Mouse (Mus musculus): ENCODE data around the gene Fads1.

Fads1 gene

DNA sequence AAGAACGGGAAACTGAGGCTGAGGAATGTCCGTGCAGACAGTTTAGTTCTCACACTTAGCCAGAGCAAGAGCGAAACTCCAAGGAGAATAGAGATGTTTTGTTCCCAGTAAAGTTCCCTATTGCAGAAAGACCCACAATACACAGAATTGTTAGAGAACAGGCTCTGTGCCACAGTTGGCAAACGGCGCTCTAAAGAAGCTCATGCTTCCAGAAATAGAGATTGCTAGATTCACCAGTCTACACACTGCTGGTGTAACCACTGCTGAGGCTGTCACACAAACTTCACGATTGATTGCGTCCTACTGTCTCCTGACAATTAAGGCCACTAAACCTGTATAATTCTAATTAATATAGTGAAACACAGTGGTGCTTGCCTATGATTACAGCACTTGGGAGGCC lies 1.5 kb upstream of the Fads1 start:
- no peak for DNase-seq

GRCm38 (mm10) chr19:10182142-10182541 lies 546 bp upstream of the Fads1 start:
- no peak for DNase-seq

DNA sequence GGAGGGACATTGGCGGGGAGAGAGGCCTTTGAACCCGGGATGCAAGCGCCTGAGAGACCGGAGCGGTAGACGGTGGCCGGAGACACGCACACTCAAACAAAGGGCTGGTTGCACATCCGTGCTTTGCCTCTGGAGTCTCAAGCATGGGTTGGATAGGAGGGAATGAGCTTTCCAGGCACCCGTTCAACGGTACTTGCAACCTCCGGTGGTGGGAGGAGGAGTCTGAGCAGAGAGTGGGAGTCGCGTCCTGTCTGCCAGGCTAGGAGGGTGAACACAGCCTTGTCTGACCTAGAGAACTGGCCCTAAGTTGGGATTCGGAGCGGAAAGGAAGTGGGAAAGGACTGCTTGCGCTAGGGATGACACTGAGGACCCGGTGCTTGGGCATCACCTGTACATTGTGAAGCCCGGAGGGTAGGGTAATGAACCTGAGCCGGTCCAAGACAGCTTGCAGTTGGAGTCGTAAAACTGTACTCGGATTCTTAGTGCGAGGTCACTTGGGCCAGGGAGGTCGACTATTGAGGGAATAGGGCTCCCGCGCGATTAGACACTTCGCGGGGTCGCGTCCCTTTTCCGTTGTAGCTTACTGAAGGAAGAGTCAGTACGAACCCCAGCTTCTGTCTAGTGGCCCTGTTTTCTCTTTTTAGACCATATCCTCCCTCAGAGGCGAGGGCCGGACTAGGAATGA lies 753 bp downstream of the Fads1 start:
- no peak for DNase-seq

- no peak for DNase-seq
Measured at GRCm38 (mm10) chr19:10184096-10184495, 1.4 kb downstream of the Fads1 start.

GRCm38 (mm10) chr19:10185876-10186275 lies 3.2 kb downstream of the Fads1 start:
- no peak for DNase-seq

GRCm38 (mm10) chr19:10186569-10186968 lies 3.9 kb downstream of the Fads1 start:
- no peak for DNase-seq

GRCm38 (mm10) chr19:10188281-10188811 lies 5.7 kb downstream of the Fads1 start:
- DNase-seq, result no peak

DNA sequence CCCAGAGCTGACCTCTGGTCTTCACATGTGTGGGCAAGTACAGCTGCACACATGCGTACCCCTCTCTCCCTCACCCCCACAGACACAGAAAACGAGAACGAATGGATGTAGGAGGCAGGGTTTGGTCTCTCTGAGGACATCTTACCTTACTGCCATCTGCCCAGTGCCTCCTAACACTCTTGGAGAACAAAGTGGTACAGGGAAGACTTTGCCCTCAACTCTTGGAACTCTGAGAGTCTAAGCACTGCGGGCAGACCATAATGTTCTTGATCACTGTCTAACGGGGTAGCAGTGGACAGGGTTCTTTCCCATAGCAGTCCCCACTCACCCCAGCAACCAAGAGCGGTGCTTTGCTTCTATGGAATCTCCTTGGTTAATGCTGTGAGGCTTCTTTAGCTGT lies 6.3 kb downstream of the Fads1 start:
- DNase-seq, result no peak

DNA sequence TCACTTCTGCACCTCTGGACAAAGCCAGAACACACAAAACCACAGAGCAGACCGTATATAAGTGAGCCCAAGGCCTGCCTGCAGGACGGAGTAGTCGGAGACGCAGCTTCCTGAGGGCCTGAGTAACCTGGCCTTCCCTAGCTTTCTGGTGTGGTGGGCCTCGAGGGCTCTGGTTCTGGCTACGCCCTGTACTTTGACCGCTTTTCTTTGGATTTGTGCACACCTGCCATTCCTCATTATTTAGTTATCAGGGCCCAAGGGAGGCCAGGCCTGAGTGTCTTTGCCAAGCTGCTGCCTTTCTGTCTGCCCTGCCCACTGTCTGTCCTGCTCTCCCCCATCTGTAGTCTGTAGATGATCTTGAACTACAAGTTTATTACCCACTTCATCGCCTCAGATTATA lies 7.3 kb downstream of the Fads1 start:
- no peak for DNase-seq

DNA sequence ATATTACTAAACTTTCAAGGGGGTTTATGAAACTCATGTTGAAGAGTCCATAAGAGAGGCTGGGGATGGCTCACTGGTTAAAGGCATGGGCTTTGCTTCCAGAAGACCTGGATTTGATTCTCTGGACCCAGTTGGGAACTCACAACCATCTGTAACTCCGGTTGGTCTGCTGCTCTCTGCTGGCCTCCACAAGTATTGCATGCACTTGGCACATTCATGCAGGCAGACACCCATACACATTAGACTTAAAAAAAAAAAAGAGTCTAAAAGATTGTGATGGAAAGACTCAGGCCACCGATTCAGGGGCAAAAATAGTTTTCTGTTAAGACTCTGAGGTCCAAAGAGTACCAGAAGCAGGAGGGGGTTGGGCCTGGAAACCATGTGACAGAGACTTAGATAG lies 8.1 kb downstream of the Fads1 start:
- peak; percentile 65 for DNase-seq

DNA sequence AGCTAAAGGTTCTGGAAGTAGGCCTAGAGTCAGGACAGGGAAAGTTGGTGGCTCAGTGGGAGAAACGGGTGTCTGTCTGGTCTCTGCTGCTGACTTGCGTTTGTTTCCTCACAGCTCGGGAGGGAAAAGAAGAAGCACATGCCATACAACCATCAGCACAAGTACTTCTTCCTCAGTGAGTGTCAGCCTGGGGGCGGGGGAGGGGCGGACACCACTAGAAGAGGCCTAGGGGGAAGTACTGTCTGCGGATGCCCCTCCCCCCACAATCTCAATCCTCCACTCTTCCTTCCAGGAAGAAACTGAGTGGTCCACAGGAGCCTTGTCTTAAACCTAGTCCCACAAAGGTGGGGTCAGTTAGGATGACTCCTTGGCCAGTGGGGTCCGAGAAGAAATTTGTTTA lies 8.6 kb downstream of the Fads1 start:
- no peak for DNase-seq

GRCm38 (mm10) chr19:10194337-10194736 lies 11.6 kb downstream of the Fads1 start:
- DNase-seq, result no peak

DNA sequence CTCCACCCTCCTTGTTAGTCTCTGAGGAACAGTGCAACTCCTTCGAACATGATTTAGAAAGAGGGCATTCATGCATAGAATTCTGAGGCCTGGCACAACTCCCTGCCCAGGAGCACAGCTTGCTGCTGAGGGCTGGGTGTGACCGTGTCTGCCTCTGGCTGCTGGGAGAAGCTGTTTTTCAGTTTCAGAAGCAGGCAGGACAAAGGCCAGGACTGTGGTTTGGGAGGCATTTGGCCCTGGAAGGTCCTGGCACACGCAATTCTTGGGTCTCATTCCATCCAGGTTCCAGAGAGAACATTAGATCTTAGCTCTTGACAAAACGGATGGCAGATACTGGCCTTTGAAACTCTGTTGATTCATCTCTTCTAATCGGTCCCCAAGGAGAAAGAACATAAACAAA lies 12.6 kb downstream of the Fads1 start:
- DNase-seq, result no peak

- DNase-seq, result no peak
Measured at GRCm38 (mm10) chr19:10197130-10197529, 14.4 kb downstream of the Fads1 start.

DNA sequence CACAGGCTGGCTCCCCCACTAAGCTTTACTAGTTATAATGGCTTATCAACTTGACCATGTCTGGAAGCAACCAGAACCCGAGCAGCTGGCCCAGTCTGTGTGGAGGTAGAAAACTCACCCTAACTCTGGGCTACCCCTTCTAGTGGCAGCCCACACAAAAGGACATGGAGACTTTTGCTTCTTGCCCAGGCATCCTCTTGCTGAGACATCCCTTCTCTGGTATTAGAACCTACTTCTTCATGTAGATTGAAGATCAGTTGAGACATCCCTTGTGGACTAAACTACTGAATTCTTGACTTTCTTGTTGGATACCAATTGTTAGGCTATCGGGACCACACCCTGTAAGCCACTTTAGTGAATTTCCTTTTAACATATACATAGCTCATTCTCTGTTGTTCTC lies 15.6 kb downstream of the Fads1 start:
- no peak for DNase-seq

DNA sequence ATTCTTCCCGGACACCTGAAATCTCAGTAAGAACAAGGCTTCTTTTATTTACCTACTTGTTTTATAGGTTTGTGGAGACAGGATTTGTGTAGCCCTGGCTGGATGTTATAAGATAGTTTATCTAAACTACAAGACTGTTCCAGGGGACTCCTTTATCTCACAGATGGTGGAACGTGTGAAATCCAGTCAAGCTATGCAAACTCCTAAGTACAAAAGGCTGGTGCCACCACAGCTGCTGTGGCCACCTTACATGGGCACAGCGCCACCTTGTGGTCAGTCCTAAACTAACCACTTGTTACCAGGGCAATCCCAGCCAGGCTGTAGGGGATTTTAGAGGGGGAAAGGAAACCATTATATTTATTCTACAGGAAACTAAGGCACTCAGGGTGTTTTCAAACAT lies 16.0 kb downstream of the Fads1 start:
- DNase-seq, result peak; percentile 74

DNA sequence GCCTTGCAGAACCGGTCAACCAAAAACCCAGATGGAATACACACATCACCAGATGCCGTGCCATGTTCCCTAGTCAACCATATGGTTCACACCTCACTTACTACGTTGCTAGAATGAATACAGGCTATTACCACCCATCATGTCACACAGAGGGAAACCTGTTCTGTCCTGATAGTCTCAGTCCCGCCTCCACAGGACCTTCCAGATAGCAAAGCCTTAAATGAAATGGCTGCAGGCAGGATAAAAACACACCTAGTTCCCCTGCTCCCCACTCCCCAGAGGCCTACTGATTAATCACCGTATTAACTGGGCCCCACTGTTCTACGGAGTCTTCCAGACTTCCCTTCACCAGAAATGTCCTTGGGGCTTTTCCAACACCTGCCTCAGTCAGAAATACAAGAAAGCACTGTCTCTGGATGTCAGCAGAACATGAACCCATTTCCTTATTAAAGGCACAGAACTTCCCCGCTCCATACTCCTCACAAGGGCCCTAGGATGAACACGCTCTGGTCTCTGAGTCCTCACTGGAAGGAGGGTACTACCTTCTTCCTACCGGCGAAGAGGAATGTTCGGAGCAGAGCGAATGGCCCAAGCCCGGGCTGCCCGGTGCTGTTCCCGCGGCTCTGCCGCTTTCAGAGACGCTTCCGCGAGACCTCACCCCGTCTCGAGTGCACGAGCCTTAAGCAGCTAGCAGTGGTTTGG lies 20.6 kb downstream of the Fads1 start:
- no peak for DNase-seq

GRCm38 (mm10) chr19:10203848-10204615 lies 21.3 kb downstream of the Fads1 start, which contains the start of the genes Tmem258 and Fen1:
TSS of gene Tmem258 (plus strand) at chr19:10204014.
TSS of gene Fen1 (minus strand) at chr19:10204169.
- peak; percentile 93 for DNase-seq

GRCm38 (mm10) chr19:10204616-10205001 lies 21.9 kb downstream of the Fads1 start:
- DNase-seq, result peak; percentile 25

- no peak for DNase-seq
Measured at GRCm38 (mm10) chr19:10205051-10205450, 22.4 kb downstream of the Fads1 start.

- DNase-seq, result no peak
Measured at GRCm38 (mm10) chr19:10208851-10209250, 26.2 kb downstream of the Fads1 start.

GRCm38 (mm10) chr19:10210885-10211284 lies 28.2 kb downstream of the Fads1 start:
- no peak for DNase-seq

DNA sequence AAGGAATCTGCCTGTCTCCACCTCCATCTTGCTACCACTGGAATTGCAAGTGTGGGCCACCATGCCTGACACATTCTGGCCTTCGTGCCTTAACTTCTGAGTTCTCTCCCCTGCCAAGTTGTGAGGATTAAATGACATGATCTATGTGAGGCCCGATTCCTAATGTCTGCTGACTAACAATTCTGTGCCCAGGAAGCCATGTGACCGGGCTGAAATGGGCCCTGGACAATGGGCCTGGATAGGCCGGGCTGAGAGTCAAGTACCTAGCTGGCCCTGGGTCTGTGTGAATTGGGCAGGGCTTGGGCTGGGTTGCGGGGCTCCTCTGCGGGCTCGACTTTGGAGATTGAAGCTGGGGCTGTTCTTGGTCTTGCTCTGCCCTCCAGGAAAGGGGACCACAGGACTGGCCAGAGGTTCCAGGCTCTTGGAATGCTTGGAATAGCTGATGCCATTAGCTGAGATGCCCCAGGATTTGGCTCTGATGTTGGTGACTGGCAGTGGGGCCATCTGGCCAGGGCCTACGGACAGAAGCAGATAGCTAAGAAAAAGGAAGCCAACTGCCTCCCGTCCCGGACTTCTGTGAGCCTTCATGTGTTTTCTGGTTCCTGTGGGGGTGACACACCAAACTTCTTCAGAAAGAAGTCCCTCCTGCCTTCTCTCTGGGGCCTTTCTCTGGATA lies 31.2 kb downstream of the Fads1 start:
- no peak for DNase-seq
